Mouse (Mus musculus): ENCODE measurements at regions not wholly inside any gene's neighbourhood (a gene's known extent, or its start where the extent isn't known, plus 50 kb on each side); places are given as distances from the start of the nearest gene placed in this dataset.
"Not testable (repeated sequence)": the region's sequence is repeated elsewhere in the genome, so short reads cannot be mapped to it uniquely, and the experiment has no call there.

DNA sequence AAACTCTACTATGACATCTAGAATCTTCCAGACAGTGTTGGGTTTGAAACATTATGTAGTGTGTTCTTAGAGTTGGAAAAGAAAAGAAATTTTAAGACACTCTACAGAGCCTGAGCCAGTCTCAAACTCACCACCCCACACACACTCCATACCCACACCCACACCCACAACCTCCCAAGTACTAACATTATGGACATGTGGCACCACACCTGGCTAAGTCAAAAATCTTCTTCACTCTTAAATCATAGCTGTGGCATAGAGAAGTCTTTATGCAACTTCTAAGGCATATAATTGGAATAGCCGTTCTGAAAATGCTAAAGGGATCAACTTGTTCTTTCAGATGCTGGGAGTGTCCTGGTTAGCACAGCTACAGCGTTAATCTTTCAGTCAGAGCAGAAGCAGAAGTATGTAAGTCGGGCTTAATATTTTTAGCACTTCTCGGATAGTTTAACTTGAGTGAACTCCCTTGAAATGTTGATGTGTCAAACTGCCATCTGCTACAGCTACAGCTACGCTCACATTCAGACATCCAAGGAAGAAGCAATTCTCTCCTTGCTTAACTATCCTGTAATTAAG is 68.6 kb upstream of the Creb1 start:
- 67% methylated on average over 5 of the region's 5 CpGs for WGBS
- no peak overlapping the region for H3K4me3 ChIP-seq (ENCODE audit: low read depth, low read length)
- ATAC-seq (peak; percentile 36; the same call in 1 of the 2 replicates), DNase-seq (no peak)
- H3K36me3 ChIP-seq (ENCODE audit: insufficient read depth), result no peaks in the 10 kb centered on the region
- no peak overlapping the region for H3K4me2 ChIP-seq (ENCODE audit: low read depth)
- H3K4me1 ChIP-seq (ENCODE audit: insufficient read depth), result no peaks in the 10 kb centered on the region
- H3K9me3 ChIP-seq (ENCODE audit: low read length), result no peaks in the 10 kb centered on the region
- H3K27me3 ChIP-seq (ENCODE audit: insufficient read depth, low read length), result no peaks in the 10 kb centered on the region
- TF ChIP-seq CTCF (IDR thresholded peaks at IDR 0.05; ENCODE audit: low read depth), result no peak
- no peak overlapping the region for H3K27ac ChIP-seq (ENCODE audit: low read depth, low read length)
- H3K9ac ChIP-seq, result no peak overlapping the region

DNA sequence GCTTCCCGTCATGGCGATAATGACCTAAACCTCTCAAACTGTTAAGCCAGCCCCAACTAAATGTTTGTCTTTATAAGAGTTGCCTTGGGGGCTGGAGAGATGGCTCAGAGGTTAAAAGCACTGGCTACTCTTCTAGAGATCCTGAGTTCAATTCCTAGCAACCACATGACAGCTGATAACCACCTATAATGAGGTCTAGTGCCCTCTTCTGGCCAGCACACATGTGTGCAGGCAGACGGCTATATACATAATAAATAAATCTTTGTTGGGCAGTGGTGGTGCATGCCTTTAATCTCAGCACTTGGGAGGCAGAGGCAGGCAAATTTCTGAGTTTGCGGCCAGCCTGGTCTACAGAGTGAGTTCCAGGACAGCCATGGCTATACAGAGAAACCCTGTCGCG is 70.8 kb upstream of the Creb1 start:
- H3K4me2 ChIP-seq (ENCODE audit: low read depth); ATAC-seq; H3K9ac ChIP-seq; H3K36me3 ChIP-seq (ENCODE audit: insufficient read depth); DNase-seq; H3K4me1 ChIP-seq (ENCODE audit: insufficient read depth); H3K9me3 ChIP-seq (ENCODE audit: low read length); H3K27me3 ChIP-seq (ENCODE audit: insufficient read depth, low read length); H3K4me3 ChIP-seq (ENCODE audit: low read depth, low read length); H3K27ac ChIP-seq (ENCODE audit: low read depth, low read length): not testable (repeated sequence)
- WGBS, result 94% methylated on average over 6 of the region's 6 CpGs

DNA sequence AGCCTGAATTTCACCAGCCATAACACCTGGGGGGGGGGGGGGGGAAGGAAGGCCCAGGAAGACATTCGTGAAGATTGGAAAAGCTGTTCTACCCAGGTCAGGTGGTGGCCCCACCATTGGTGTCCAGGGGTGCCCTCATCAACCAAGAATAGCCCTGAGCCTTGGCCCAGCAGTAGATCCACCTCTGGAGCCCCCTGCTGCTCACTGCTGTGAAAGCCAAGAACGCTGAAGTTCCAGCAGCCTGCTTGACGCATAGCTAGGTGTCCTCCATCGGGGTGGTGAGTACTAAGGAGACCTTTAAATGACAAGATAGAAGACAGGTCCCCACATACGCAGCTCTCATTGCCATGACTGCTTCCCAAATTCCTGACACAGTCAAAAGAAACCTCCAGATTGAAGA is 74.6 kb upstream of the Creb1 start:
- DNase-seq (no peak), ATAC-seq (no peak)
- H3K4me3 ChIP-seq (ENCODE audit: low read depth, low read length), result no peak overlapping the region
- no peak overlapping the region for H3K9ac ChIP-seq
- no peaks in the 10 kb centered on the region for H3K9me3 ChIP-seq (ENCODE audit: low read length)
- no peaks in the 10 kb centered on the region for H3K4me1 ChIP-seq (ENCODE audit: insufficient read depth)
- H3K27ac ChIP-seq (ENCODE audit: low read depth, low read length), result no peak overlapping the region
- no peak for TF ChIP-seq CTCF (IDR thresholded peaks at IDR 0.05; ENCODE audit: low read depth)
- no peaks in the 10 kb centered on the region for H3K27me3 ChIP-seq (ENCODE audit: insufficient read depth, low read length)
- H3K4me2 ChIP-seq (ENCODE audit: low read depth), result no peak overlapping the region
- WGBS, result 86% methylated on average over 5 of the region's 5 CpGs
- H3K36me3 ChIP-seq (ENCODE audit: insufficient read depth), result no peaks in the 10 kb centered on the region

DNA sequence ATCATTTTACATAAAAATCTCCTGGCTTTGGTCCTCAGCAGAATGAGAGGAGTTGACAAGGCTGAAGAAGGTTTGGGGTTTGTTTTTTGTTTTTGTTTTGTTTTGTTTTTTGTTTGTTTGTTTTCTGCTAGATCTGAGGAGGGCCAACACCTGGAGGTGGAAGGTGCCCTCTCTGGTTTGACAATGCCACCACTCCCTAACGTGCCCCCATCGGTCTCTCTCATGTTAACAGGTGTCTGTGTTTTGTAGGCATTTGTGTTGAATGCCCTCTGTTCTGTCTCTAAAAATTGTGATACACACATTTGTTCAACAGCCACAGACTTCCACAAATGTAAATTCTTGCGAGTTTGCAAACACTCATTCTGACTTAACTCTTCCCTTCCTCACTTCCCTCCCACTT is 83.3 kb upstream of the Creb1 start:
- WGBS, result 82% methylated on average over 3 of the region's 3 CpGs
- no peak overlapping the region for H3K27ac ChIP-seq (ENCODE audit: low read depth, low read length)
- no peak overlapping the region for H3K4me2 ChIP-seq (ENCODE audit: low read depth)
- H3K27me3 ChIP-seq (ENCODE audit: insufficient read depth, low read length), result no peaks in the 10 kb centered on the region
- no peak overlapping the region for H3K4me3 ChIP-seq (ENCODE audit: low read depth, low read length)
- H3K36me3 ChIP-seq (ENCODE audit: insufficient read depth), result no peaks in the 10 kb centered on the region
- no peak for TF ChIP-seq CTCF (IDR thresholded peaks at IDR 0.05; ENCODE audit: low read depth)
- ATAC-seq, result no peak
- peaks cover 8% of the 10 kb centered on the region for H3K4me1 ChIP-seq (ENCODE audit: insufficient read depth)
- H3K9me3 ChIP-seq (ENCODE audit: low read length), result no peaks in the 10 kb centered on the region
- H3K9ac ChIP-seq, result no peak overlapping the region
- DNase-seq, result no peak

DNA sequence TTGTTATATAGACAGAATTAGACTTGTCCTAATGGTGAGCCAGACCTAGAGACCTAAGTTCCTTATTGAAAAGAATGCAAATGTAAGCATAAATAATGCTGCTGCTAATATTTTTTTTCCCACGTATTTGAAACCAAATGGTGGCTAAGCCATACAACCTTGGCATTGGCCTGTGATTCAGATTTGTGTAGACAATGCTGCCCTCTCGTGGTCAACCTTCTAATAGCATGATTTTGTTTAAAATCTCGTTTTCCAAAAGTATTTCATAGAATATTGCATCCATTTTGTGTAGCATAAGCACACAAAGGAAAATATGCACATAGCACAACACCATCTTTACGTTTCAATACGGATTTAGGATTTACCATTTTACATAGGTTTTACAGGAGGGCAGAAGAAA is 84.4 kb upstream of the Creb1 start:
- no peak overlapping the region for H3K9ac ChIP-seq
- H3K36me3 ChIP-seq (ENCODE audit: insufficient read depth), result no peaks in the 10 kb centered on the region
- no peak overlapping the region for H3K27ac ChIP-seq (ENCODE audit: low read depth, low read length)
- peaks cover 8% of the 10 kb centered on the region for H3K4me1 ChIP-seq (ENCODE audit: insufficient read depth)
- H3K9me3 ChIP-seq (ENCODE audit: low read length), result no peaks in the 10 kb centered on the region
- H3K4me3 ChIP-seq (ENCODE audit: low read depth, low read length), result no peak overlapping the region
- no peak overlapping the region for H3K4me2 ChIP-seq (ENCODE audit: low read depth)
- H3K27me3 ChIP-seq (ENCODE audit: insufficient read depth, low read length), result no peaks in the 10 kb centered on the region
- peak; percentile 86 for TF ChIP-seq CTCF (IDR thresholded peaks at IDR 0.05; ENCODE audit: low read depth)
- WGBS, result 1% methylated on average over 5 of the region's 5 CpGs
- peak; percentile 94 for DNase-seq
- ATAC-seq, result peak; percentile 16; the same call in 1 of the 2 replicates

DNA sequence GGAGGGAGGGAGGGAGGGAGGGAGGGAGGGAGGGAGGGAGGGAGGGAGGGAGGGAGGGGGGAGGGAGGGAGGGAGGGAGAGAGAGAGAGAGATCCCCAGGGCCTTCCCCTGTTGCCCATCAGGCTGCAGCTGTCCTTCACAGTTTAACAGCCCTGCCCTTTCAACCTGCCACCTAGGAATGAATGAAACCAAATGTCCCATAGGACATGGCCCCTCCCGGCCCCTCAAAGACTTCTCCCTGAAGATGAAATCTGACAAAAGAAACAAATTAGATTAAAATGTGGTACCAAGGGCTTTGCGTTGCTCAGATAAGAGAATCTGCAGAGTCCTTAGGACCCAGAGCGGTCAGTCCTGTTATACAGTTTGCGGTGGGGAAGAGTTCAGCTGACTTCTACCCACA is 86.0 kb upstream of the Creb1 start:
- 74% methylated on average over 4 of the region's 4 CpGs for whole genome bisulfite sequencing
- Histone ChIP-seq H3K27ac (ENCODE audit: low read depth, low read length) (no peak overlapping the region), H3K9me3 (ENCODE audit: low read length) (no peaks in the 10 kb centered on the region), H3K4me2 (ENCODE audit: low read depth) (no peak overlapping the region), H3K27me3 (ENCODE audit: insufficient read depth, low read length) (no peaks in the 10 kb centered on the region), H3K4me1 (ENCODE audit: insufficient read depth) (peaks cover 8% of the 10 kb centered on the region), H3K4me3 (ENCODE audit: low read depth, low read length) (no peak overlapping the region), H3K9ac (no peak overlapping the region), H3K36me3 (ENCODE audit: insufficient read depth) (no peaks in the 10 kb centered on the region)
- no peak for ATAC-seq
- no peak for DNase-seq
- TF ChIP-seq CTCF (IDR thresholded peaks at IDR 0.05; ENCODE audit: low read depth), result no peak

DNA sequence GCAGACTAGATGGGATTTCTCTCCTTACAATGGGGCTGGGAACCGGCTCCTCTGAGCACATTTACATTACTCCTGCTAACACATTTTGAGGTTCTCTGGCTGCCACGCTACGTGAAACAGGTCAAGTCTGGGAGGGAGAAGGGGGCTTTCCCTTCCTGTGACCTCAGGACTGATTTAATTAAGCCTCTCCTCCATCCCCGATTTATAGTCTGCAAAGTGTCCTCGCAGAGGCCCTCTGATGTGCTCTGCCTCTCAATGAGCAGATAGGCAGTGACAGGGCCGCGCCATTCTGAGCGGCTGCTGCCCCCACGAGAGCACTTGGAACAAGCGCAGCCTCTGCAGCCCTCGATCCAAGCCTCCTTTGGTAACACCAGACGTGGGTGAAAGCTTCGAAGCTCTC is 86.5 kb upstream of the Creb1 start:
- no peaks in the 10 kb centered on the region for H3K9me3 ChIP-seq (ENCODE audit: low read length)
- peaks cover 8% of the 10 kb centered on the region for H3K4me1 ChIP-seq (ENCODE audit: insufficient read depth)
- ATAC-seq, result peak; percentile 98
- H3K27me3 ChIP-seq (ENCODE audit: insufficient read depth, low read length), result no peaks in the 10 kb centered on the region
- peak; percentile 96 for TF ChIP-seq CTCF (IDR thresholded peaks at IDR 0.05; ENCODE audit: low read depth)
- WGBS, result under 1% methylated on average over 13 of the region's 13 CpGs
- 0 out of 2 replicates have a peak overlapping the region, but pooled peaks have one; percentile 33 for H3K9ac ChIP-seq
- H3K4me2 ChIP-seq (ENCODE audit: low read depth), result peak overlapping the region; percentile 23
- H3K36me3 ChIP-seq (ENCODE audit: insufficient read depth), result no peaks in the 10 kb centered on the region
- H3K4me3 ChIP-seq (ENCODE audit: low read depth, low read length), result no peak overlapping the region
- DNase-seq, result peak; percentile 95
- peak overlapping the region; percentile 59; the same call in 1 of the 2 replicates for H3K27ac ChIP-seq (ENCODE audit: low read depth, low read length)
